Mouse (Mus musculus): ENCODE results near the gene Tns1. TPM values are rescaled to one million over a fixed set of nuclear protein-coding genes. Genes with fewer than 3 reads are reported as not detected.

Gene Tns1
- total and polyA plus RNA-seq, 2 experiments, result 17.9 to 47.9 TPM

DNA sequence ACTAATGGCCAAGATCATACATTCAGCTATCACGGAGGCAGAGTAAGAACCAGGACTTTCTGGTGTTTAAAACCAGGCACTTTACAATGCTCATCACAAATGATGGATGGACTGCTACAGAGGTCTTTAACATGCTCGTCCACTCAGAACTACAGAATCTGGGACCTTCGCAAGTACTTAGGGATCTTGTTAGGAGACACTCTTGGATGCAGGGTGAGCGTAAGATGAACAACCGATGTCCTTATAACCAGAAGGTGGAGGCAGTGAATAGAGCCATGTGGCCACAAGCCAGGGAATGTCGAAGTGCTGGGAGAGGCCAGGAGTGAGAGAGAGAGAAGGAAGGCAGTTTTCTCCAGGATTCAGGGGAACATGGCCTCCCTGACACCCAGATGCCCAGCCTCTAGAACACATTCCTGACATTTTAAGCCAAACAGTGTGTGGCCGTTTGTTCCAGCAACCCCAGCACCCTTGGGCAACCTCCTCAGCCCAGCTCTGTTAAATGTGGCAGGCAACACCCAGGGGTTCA is 130.3 kb downstream of the Tns1 start:
- Histone ChIP-seq H3K36me3 (ENCODE audit: control insufficient read depth, insufficient read depth, low read length) (peaks cover 53% of the 10 kb centered on the region; the same call in 1 of the 2 replicates), H3K9ac (ENCODE audit: low read depth, low read length) (no peak overlapping the region), H3K79me2 (ENCODE audit: control insufficient read depth, insufficient read depth, low read length) (no peaks in the 10 kb centered on the region), H3K27ac (replicated peaks; ENCODE audit: insufficient read depth, low read depth, low read length) (no peak overlapping the region), H3K4me3 (ENCODE audit: insufficient read depth, low read depth, low read length) (no peak overlapping the region), H3K4me1 (ENCODE audit: control insufficient read depth, insufficient read depth, low read length) (peaks cover 9% of the 10 kb centered on the region), H3K27me3 (ENCODE audit: control insufficient read depth, insufficient read depth, low read length) (no peaks in the 10 kb centered on the region)
- 84% methylated on average over 7 of the region's 7 CpGs for WGBS
- no peak for DNase-seq (ENCODE audit: extremely low read depth, low read depth, low spot score)
- TF ChIP-seq POLR2A (IDR thresholded peaks at IDR 0.05; ENCODE audit: extremely low read depth, insufficient read depth, low read length), result no peak
- TF ChIP-seq CTCF (IDR thresholded peaks at IDR 0.05; ENCODE audit: low read depth, low read length), result no peak

DNA sequence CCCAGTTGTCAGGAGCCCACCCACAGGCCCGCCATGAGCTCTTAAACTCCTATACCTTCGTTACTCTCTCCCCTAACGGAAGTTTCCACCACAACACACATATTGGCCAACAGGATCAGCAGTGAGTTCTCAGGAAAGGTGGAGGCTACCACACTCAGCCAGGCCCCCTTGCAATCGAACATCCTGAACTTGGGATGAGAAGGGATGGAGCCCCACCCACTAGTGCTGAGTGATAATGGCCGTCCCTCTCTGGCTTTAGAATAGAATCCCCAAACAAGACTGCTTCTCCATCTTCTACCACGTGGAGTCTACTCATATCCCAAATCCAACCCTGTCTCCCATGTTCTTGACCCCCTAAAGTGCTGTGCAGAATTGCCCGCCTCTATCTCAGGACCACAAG is 131.0 kb downstream of the Tns1 start:
- Histone ChIP-seq H3K79me2 (ENCODE audit: control insufficient read depth, insufficient read depth, low read length) (no peaks in the 10 kb centered on the region), H3K36me3 (ENCODE audit: control insufficient read depth, insufficient read depth, low read length) (peaks cover 58% of the 10 kb centered on the region; the same call in 1 of the 2 replicates), H3K9ac (ENCODE audit: low read depth, low read length) (no peak overlapping the region), H3K4me3 (ENCODE audit: insufficient read depth, low read depth, low read length) (no peak overlapping the region), H3K27me3 (ENCODE audit: control insufficient read depth, insufficient read depth, low read length) (no peaks in the 10 kb centered on the region), H3K4me1 (ENCODE audit: control insufficient read depth, insufficient read depth, low read length) (peaks cover 7% of the 10 kb centered on the region), H3K27ac (replicated peaks; ENCODE audit: insufficient read depth, low read depth, low read length) (no peak overlapping the region)
- 85% methylated on average over 7 of the region's 7 CpGs for WGBS
- no peak for DNase-seq (ENCODE audit: extremely low read depth, low read depth, low spot score)
- TF ChIP-seq CTCF (IDR thresholded peaks at IDR 0.05; ENCODE audit: low read depth, low read length), result no peak
- TF ChIP-seq POLR2A (IDR thresholded peaks at IDR 0.05; ENCODE audit: extremely low read depth, insufficient read depth, low read length), result no peak

DNA sequence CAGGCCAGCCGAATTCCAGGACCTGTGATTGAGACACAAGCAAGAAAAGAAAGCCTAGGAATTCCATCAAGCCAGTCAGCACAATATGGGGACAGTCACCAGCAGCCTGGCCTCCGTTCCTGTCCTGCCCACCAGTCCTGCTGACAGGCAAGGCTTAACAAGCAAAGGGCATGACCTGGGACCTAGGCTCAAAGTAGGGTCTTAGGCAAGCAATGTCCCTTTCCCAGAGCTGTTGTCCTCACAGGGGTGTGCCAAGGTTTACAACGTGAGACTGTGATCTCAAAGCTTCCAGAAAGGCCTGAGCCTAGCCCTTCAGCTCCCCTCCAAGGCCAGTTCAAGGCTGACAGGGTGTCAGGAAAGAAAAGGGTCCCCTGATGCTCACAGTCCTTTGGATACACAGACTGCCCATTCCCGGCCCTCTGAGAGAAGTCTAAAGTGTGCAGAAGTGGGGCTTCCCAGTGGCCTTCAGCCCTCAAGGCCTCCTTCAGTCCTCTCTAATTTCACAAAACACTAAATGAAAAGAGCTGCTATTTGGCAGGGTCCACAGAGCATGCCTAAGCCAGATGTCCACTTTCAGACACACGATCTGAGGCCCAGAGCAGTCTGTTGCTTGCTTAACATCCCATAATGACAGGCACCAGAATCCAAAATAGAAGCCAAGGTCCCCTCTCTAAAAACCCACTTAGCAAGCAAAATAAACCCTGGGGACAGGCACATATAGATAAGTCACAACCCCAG is 131.9 kb downstream of the Tns1 start:
- no peak for TF ChIP-seq CTCF (IDR thresholded peaks at IDR 0.05; ENCODE audit: low read depth, low read length)
- TF ChIP-seq POLR2A (IDR thresholded peaks at IDR 0.05; ENCODE audit: extremely low read depth, insufficient read depth, low read length), result no peak
- Histone ChIP-seq H3K4me3 (ENCODE audit: insufficient read depth, low read depth, low read length) (no peak overlapping the region), H3K4me1 (ENCODE audit: control insufficient read depth, insufficient read depth, low read length) (peaks cover 4% of the 10 kb centered on the region), H3K36me3 (ENCODE audit: control insufficient read depth, insufficient read depth, low read length) (peaks cover 58% of the 10 kb centered on the region; the same call in 1 of the 2 replicates), H3K9ac (ENCODE audit: low read depth, low read length) (no peak overlapping the region), H3K79me2 (ENCODE audit: control insufficient read depth, insufficient read depth, low read length) (no peaks in the 10 kb centered on the region), H3K27me3 (ENCODE audit: control insufficient read depth, insufficient read depth, low read length) (no peaks in the 10 kb centered on the region), H3K27ac (replicated peaks; ENCODE audit: insufficient read depth, low read depth, low read length) (no peak overlapping the region)
- DNase-seq (ENCODE audit: extremely low read depth, low read depth, low spot score), result no peak
- 79% methylated on average over 5 of the region's 5 CpGs for WGBS

DNA sequence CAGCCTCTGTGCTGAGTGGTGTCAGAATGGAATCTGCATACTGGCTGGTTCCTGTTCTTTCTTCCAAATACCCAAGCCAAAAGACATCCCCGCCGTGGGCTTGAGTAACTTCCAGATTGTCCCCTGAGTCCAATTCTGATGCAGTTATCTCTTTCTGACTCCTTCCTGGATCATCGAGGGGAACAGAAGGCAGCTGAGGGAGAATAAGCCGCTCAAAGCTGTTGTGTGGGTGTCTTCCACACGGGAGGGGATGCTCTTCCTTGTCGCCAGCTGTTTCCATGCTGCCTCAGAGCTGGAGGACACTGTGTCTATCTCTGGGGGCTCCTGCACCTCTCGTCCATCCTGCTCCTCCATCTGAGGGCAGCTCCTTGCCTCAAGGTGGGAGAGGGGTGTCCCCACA is 133.0 kb downstream of the Tns1 start:
- Histone ChIP-seq H3K27ac (replicated peaks; ENCODE audit: insufficient read depth, low read depth, low read length) (no peak overlapping the region), H3K4me1 (ENCODE audit: control insufficient read depth, insufficient read depth, low read length) (peaks cover 4% of the 10 kb centered on the region), H3K36me3 (ENCODE audit: control insufficient read depth, insufficient read depth, low read length) (peaks cover 50% of the 10 kb centered on the region; the same call in 1 of the 2 replicates), H3K79me2 (ENCODE audit: control insufficient read depth, insufficient read depth, low read length) (no peaks in the 10 kb centered on the region), H3K4me3 (ENCODE audit: insufficient read depth, low read depth, low read length) (no peak overlapping the region), H3K27me3 (ENCODE audit: control insufficient read depth, insufficient read depth, low read length) (no peaks in the 10 kb centered on the region), H3K9ac (ENCODE audit: low read depth, low read length) (no peak overlapping the region)
- TF ChIP-seq CTCF (IDR thresholded peaks at IDR 0.05; ENCODE audit: low read depth, low read length) (no peak), POLR2A (IDR thresholded peaks at IDR 0.05; ENCODE audit: extremely low read depth, insufficient read depth, low read length) (no peak)
- DNase-seq (ENCODE audit: extremely low read depth, low read depth, low spot score), result no peak
- 80% methylated on average over 7 of the region's 7 CpGs for WGBS

DNA sequence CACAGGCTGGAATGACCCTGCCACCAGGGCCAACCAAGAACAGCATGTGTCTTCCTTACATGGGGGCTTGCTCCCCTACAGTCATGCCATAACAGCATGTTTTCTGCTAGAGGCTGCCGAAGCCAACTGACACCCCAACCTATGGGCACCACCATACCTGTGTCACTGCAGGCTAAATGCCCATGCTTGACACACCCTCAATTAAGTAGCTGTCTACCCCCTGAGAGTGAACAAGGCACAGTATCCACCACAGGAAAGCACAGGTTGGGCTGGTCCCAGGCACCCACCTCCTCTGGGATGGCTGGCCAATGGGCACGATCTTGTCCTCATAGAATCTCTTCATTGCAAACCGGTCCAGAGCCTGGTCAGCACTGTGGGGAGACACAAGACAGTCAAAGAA is 134.2 kb downstream of the Tns1 start:
- WGBS, result 95% methylated on average over 3 of the region's 3 CpGs
- Histone ChIP-seq H3K27me3 (ENCODE audit: control insufficient read depth, insufficient read depth, low read length) (no peaks in the 10 kb centered on the region), H3K27ac (replicated peaks; ENCODE audit: insufficient read depth, low read depth, low read length) (no peak overlapping the region), H3K4me1 (ENCODE audit: control insufficient read depth, insufficient read depth, low read length) (peaks cover 4% of the 10 kb centered on the region), H3K36me3 (ENCODE audit: control insufficient read depth, insufficient read depth, low read length) (peaks cover 52% of the 10 kb centered on the region), H3K9ac (ENCODE audit: low read depth, low read length) (no peak overlapping the region), H3K79me2 (ENCODE audit: control insufficient read depth, insufficient read depth, low read length) (no peaks in the 10 kb centered on the region; the same call in 1 of the 2 replicates), H3K4me3 (ENCODE audit: insufficient read depth, low read depth, low read length) (no peak overlapping the region)
- no peak for DNase-seq (ENCODE audit: extremely low read depth, low read depth, low spot score)
- TF ChIP-seq CTCF (IDR thresholded peaks at IDR 0.05; ENCODE audit: low read depth, low read length) (no peak), POLR2A (IDR thresholded peaks at IDR 0.05; ENCODE audit: extremely low read depth, insufficient read depth, low read length) (no peak)

DNA sequence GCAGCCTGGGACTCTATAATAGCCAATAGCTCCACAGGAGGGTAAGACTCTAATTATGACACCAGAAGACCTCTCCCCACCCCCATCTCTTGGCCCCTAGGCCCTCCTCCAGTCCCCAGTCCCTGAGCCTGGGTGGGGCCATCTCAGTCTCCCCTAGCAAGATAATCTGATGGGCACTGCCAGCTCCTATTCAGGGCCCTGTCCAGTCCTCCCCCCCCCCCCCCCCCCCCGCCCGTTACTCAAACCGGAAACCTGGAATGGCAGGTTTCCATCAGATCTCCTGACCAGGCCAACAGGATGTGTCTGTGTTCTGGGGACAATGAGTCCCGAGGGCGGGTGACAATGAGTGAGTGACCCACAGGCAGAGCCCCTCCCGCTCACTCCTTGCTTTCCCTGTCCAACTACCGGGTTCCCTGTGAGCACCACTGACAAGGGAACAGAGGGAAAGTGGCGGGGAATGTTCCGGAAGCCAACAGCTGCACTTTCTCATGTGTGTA is 136.5 kb downstream of the Tns1 start:
- H3K4me3 ChIP-seq (ENCODE audit: insufficient read depth, low read depth, low read length), result no peak overlapping the region
- no peak for DNase-seq (ENCODE audit: extremely low read depth, low read depth, low spot score)
- peaks cover 4% of the 10 kb centered on the region for H3K4me1 ChIP-seq (ENCODE audit: control insufficient read depth, insufficient read depth, low read length)
- TF ChIP-seq CTCF (IDR thresholded peaks at IDR 0.05; ENCODE audit: low read depth, low read length) (no peak), POLR2A (IDR thresholded peaks at IDR 0.05; ENCODE audit: extremely low read depth, insufficient read depth, low read length) (no peak)
- H3K27me3 ChIP-seq (ENCODE audit: control insufficient read depth, insufficient read depth, low read length), result no peaks in the 10 kb centered on the region
- H3K9ac ChIP-seq (ENCODE audit: low read depth, low read length), result no peak overlapping the region
- no peaks in the 10 kb centered on the region; the same call in 1 of the 2 replicates for H3K79me2 ChIP-seq (ENCODE audit: control insufficient read depth, insufficient read depth, low read length)
- WGBS, result 66% methylated on average over 9 of the region's 9 CpGs
- H3K36me3 ChIP-seq (ENCODE audit: control insufficient read depth, insufficient read depth, low read length), result peaks cover 56% of the 10 kb centered on the region
- peak overlapping the region; percentile 11 for H3K27ac ChIP-seq (replicated peaks; ENCODE audit: insufficient read depth, low read depth, low read length)

All from liver, adult 2 months (tissue).